Mouse (Mus musculus) neural tube, embryonic 15.5 days (tissue): ENCODE measurements around the gene C530008M17Rik. TPM values are rescaled to one million over a fixed set of nuclear protein-coding genes. Genes with fewer than 3 reads are reported as not detected.
A peak's percentile ranks its signal among the peaks of the same experiment; 100 is the strongest.
"Not testable (repeated sequence)": the region's sequence is repeated elsewhere in the genome, so short reads cannot be mapped to it uniquely, and the experiment has no call there.

Experiments
- ATAC-seq: fragments of 200-750 bp; cut with Nextera tagmentation; 2 replicates; pipeline ENCODE4 v1.8.0; 2017; ENCODE audit warnings: mild to moderate bottlenecking, moderate TSS enrichment, moderate library complexity; ENCODE audit not compliant: low FRiP score
- H3K27ac ChIP-seq: fragments of 300-500 bp; sonication (generic); replicated peaks from 2 replicates; pipeline ENCODE4 v1.5.1; 2015; ENCODE audit warnings: mild to moderate bottlenecking, inconsistent platforms
- H3K27me3 ChIP-seq: fragments of 300-500 bp; sonication (generic); replicated peaks from 2 replicates; pipeline ENCODE4 v1.6.1; 2015; ENCODE audit warnings: inconsistent platforms
- H3K36me3 ChIP-seq: fragments of 300-500 bp; sonication (generic); 2 replicates; pipeline ENCODE4 v1.6.1; 2015; ENCODE audit warnings: inconsistent platforms
- H3K4me1 ChIP-seq: fragments of 300-500 bp; sonication (generic); 2 replicates; pipeline ENCODE4 v1.6.1; 2015; ENCODE audit warnings: inconsistent platforms
- H3K4me2 ChIP-seq: fragments of 300-500 bp; sonication (generic); 2 replicates; pipeline ENCODE4 v1.6.1; 2015; ENCODE audit warnings: inconsistent platforms, mild to moderate bottlenecking, moderate library complexity
- H3K4me3 ChIP-seq: fragments of 300-500 bp; sonication (generic); replicated peaks from 2 replicates; pipeline ENCODE4 v1.5.1; 2015; ENCODE audit warnings: mild to moderate bottlenecking, inconsistent platforms
- H3K9ac ChIP-seq: fragments of 300-500 bp; sonication (generic); replicated peaks from 2 replicates; pipeline ENCODE4 v1.6.1; 2015; ENCODE audit warnings: mild to moderate bottlenecking, inconsistent platforms
- H3K9me3 ChIP-seq: fragments of 300-500 bp; sonication (generic); replicated peaks from 2 replicates; pipeline ENCODE4 v1.6.1; 2016; ENCODE audit warnings: inconsistent platforms
- WGBS: fragments of 180-500 bp; shearing (Covaris S2); methylation state at CpG from one replicate; pipeline ENCODE4 v1.1.7; 2015; ENCODE audit warnings: mixed read lengths; 5-methylcytosine and 5-hydroxymethylcytosine counted together
- polyA plus RNA-seq: library from polyadenylated mRNA; unstranded; fragments of >200 nt; fragmentation: Nextera tagmentation; extraction: Ambion mirVana; gene quantifications from 2 replicates; pipeline ENCODE4 v1.2.1, GENCODE M21; 2015

Gene C530008M17Rik
- polyA plus RNA-seq, 1 experiment from 2014 or later, result 57.1 TPM

DNA sequence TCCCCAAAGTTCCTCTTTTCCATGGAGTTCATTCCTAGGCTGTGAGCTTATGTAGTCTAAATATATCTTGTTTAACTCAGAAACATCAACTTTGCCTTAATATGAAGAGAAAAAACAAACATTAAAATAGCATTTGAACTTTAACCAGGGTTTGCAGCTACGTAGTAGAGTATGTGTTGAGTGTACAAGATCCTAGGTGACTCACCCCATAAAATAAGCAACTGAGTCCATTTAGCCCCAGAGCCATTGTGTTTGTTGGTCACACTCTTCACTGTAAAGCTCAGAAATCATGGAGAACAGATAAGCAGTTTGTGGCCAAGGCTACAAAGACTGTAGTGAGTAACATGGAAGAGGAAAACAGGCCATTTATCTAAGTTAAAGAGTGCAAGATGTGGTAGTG, 227.8 kb downstream of the C530008M17Rik start:
- Histone ChIP-seq H3K4me2 (no peak overlapping the region), H3K4me1 (no peaks in the 10 kb centered on the region), H3K9me3 (no peaks in the 10 kb centered on the region), H3K27ac (no peak overlapping the region), H3K36me3 (peaks cover 39% of the 10 kb centered on the region), H3K9ac (no peak overlapping the region), H3K4me3 (no peak overlapping the region), H3K27me3 (no peaks in the 10 kb centered on the region)
- 95% methylated on average over 1 of the region's 1 CpGs for WGBS
- no peak for ATAC-seq

DNA sequence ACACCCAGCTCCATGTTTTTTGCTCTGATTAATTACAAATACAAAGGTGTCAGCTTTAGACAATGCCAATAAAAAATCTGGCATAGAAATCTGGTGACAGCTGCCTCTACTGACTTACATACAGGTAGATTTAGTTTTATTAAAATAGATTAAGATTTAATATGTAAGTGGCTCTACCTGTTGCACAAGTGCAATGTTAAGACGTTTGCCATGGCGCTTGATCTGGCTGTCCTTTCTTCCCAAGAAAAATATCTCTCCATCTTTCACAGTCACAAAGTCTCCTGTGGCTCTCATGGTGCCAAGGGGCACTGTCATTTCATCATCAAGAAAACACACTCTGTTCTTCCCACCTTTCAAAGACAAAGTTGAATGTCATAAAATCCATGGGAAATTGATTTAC, 230.7 kb downstream of the C530008M17Rik start:
- Histone ChIP-seq H3K9ac (no peak overlapping the region), H3K27me3 (no peaks in the 10 kb centered on the region), H3K4me2 (no peak overlapping the region), H3K36me3 (peaks cover 57% of the 10 kb centered on the region), H3K4me1 (no peaks in the 10 kb centered on the region), H3K4me3 (no peak overlapping the region), H3K9me3 (no peaks in the 10 kb centered on the region), H3K27ac (no peak overlapping the region)
- no peak for ATAC-seq
- WGBS, result 96% methylated on average over 2 of the region's 2 CpGs

DNA sequence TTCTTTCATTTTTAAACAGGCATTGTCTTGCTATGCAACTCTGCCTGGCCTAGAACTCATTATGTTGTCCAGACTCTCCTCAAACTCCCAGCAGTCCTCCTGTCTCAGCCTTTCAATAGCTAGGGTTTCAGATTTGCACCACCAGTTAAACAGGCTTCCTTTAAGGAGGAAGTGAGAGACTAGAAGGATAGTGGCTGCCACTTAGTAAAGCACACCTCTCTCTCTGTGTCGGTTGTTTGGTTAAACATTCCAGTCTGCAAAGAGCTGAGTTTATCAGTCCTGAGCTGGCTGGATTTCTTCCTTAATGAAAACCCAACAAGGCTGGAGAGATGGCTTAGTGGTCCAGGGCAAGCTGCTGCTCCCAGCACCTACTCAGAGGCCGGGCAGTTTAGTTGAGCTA, 236.3 kb downstream of the C530008M17Rik start:
- Histone ChIP-seq H3K4me2 (no peak overlapping the region), H3K9me3 (no peaks in the 10 kb centered on the region), H3K9ac (no peak overlapping the region), H3K4me1 (no peaks in the 10 kb centered on the region), H3K27me3 (no peaks in the 10 kb centered on the region), H3K27ac (no peak overlapping the region), H3K4me3 (no peak overlapping the region), H3K36me3 (peaks cover 50% of the 10 kb centered on the region)
- no peak for ATAC-seq
- whole genome bisulfite sequencing, result 92% methylated on average over 2 of the region's 2 CpGs

DNA sequence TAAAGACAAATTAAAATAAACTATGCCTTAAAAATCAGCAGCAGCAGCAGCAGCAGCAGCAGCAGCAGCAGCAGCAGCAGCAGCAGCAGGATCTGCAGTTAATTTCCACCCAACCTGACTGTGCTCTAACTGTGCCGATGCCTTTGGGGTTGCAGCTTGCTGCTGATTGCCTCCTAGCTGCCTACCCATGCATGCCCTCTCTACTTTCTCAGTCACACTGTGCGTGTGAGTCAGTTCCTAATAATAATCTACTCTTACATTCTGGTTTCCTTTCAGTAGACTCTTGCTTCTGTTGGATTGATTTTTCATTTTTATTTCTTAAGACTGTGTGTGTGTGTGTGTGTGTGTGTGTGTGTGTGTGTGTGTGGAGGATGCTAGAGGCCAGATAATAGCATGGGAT, 236.8 kb downstream of the C530008M17Rik start:
- 91% methylated on average over 2 of the region's 2 CpGs for WGBS
- Histone ChIP-seq H3K4me2 (no peak overlapping the region), H3K4me3 (no peak overlapping the region), H3K9ac (no peak overlapping the region), H3K36me3 (peaks cover 50% of the 10 kb centered on the region), H3K4me1 (no peaks in the 10 kb centered on the region), H3K27ac (no peak overlapping the region), H3K27me3 (no peaks in the 10 kb centered on the region), H3K9me3 (no peaks in the 10 kb centered on the region)
- no peak for ATAC-seq

DNA sequence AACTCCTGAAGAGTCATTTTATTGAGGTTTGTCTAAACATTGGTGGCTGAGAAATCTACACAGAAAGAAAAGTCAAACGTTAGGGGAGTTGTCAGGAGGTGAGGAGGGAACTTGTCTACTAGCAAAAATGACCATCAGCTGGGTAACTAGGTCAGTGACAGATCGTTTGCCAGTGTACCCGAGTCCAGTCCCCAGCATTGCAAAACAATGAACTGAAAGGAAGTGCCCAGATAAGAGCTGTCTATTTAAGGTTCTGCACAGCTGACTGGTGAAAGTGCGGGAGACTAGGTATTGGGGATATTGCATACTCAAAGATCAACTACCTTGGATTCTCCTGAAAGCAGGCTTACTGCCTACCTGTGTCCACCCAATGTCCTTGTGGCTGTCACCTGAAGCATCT, 245.8 kb downstream of the C530008M17Rik start:
- Histone ChIP-seq H3K4me1 (peaks cover 17% of the 10 kb centered on the region), H3K9me3 (no peaks in the 10 kb centered on the region), H3K36me3 (peaks cover 8% of the 10 kb centered on the region; the same call in 1 of the 2 replicates), H3K4me3 (no peak overlapping the region), H3K4me2 (no peak overlapping the region), H3K27me3 (no peaks in the 10 kb centered on the region), H3K9ac (no peak overlapping the region), H3K27ac (no peak overlapping the region)
- ATAC-seq, result no peak
- 83% methylated on average over 4 of the region's 4 CpGs for WGBS

DNA sequence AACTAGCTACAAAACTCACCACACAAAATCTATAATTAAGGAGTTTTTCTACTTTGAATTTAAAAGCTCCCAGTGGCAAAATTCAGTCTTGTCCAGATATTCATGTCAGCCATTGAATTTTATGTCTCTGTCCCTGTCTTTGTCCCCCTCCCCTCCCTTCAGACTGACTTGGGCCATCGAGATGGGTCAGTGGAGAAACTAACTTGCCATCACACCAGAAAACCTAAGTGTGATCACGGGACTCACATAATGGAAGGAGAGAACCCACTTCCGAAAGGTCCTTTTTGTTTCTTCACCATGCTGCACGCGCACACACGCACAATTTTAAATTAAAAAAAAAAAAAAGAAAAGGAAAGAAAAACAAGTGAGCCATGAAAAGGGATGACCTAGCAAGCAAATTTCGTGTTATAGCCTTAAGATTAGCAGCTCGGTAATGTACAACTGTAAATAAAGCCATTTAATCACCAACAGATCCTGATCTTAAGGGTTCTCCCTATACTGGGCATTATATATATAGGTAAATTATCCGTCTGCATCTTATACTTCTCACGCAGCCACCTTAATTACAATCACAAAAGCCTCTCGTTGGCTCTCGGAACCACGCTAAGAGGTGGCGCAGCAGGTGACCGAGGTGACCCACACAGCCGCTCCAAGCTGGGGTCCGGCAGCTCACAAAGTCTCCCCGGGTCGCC, 248.5 kb downstream of the C530008M17Rik start:
- ATAC-seq, result peak; percentile 70
- WGBS, result under 1% methylated on average over 19 of the region's 19 CpGs
- Histone ChIP-seq H3K36me3 (0 out of 2 replicates have a peak, but pooled peaks cover 3% of the 10 kb centered on the region), H3K4me1 (peaks cover 17% of the 10 kb centered on the region), H3K9me3 (no peaks in the 10 kb centered on the region), H3K4me2 (peak overlapping the region; percentile 86), H3K4me3 (peak overlapping the region; percentile 78), H3K27me3 (no peaks in the 10 kb centered on the region), H3K27ac (peak overlapping the region; percentile 92), H3K9ac (peak overlapping the region; percentile 78)

DNA sequence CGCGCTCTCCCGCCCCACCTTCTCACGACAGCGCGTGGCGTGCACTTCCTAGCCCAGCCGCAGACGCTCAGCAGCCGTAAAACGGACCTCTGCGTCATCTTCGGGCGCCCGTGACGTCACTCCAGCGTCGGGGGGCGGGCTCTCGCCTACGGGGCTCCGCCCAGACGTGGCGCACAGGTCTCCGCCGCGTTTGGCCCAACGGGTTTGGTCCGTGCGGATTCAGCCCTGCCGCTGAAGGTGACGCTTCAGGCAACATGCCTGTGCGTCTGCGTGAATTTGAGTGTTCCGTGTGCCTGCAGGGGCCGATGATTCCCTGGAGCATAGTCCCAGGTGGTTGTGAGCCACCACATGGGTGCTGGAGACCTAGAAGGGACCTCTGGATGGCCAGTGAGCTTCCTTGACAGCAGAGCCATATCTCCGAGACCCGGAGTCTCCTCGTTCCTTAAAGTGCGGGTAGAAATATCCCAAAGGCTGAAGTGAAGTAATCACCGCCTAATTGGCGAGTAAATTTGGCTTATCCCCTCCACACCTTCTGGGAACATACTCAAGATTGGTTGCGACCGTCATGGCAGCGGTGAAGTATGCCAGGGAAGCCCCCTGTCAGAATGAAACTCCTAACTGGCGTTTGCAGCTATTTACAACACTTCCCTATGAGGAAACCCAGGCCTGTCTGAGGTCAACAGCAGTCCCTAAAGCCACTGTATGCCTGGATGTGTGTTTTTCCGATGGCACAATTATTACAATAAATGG, 249.3 kb downstream of the C530008M17Rik start, which contains the start of gene Aasdh:
Gene Aasdh (minus strand): TSS at position 110 of the 750 bp plus-strand sequence.
- under 1% methylated on average over 47 of the region's 47 CpGs for WGBS
- Histone ChIP-seq H3K27ac (peak within 1 kb of the TSS; percentile 92), H3K4me1 (peaks cover 17% of the 10 kb centered on the region), H3K9ac (peak within 1 kb of the TSS; percentile 78), H3K4me2 (peak within 1 kb of the TSS; percentile 86), H3K27me3 (no peaks in the 10 kb centered on the region), H3K9me3 (no peaks in the 10 kb centered on the region), H3K36me3 (0 out of 2 replicates have a peak, but pooled peaks cover 3% of the 10 kb centered on the region), H3K4me3 (peak within 1 kb of the TSS; percentile 78)
- ATAC-seq, result peak; percentile 98

DNA sequence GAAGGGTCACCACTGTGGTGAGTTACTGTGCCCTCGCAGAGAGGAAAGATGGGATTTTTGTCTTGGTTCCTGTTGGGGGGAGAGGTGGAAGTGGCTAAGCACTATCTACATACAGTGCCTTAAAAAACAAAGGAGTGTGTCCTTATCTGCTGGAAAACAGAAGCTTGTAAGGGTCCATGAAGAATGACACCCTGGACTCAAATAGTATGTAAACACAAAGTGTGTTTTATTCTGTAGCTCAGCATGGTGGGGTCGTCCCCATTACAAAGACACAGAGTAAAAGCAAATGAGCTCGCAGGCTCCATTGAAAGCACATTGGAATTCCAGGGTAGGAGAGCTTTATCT, 249.8 kb downstream of the C530008M17Rik start:
- no peak for ATAC-seq
- WGBS, result 32% methylated on average over 3 of the region's 3 CpGs
- Histone ChIP-seq H3K4me3 (peak overlapping the region; percentile 78), H3K36me3 (0 out of 2 replicates have a peak, but pooled peaks cover 2% of the 10 kb centered on the region), H3K27ac (peak overlapping the region; percentile 92), H3K9ac (peak overlapping the region; percentile 78), H3K27me3 (no peaks in the 10 kb centered on the region), H3K4me1 (peaks cover 17% of the 10 kb centered on the region), H3K9me3 (no peaks in the 10 kb centered on the region), H3K4me2 (peak overlapping the region; percentile 86)

DNA sequence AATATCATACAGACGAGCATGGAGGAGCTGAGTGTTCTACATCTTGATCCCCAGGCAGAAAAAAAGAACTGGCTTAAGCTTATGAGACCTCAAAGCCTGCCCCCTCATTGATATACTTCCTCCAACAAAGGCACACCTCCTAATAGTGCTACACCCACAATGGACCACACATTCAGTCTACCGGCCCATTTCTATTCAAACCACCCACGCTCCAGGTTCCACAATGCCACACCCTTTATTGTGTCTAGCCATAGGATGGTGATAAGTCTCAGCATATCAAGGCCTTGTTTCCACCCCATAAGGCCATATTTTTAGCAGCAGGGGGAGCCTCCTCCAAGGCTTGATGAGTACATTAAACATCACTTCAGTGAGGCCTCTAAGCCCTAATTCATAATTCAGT, 254.5 kb downstream of the C530008M17Rik start:
- Histone ChIP-seq H3K4me2 (no peak overlapping the region), H3K27ac (no peak overlapping the region), H3K4me1 (peaks cover 8% of the 10 kb centered on the region), H3K4me3 (no peak overlapping the region), H3K9ac (no peak overlapping the region), H3K9me3 (no peaks in the 10 kb centered on the region), H3K36me3 (peaks cover 10% of the 10 kb centered on the region), H3K27me3 (no peaks in the 10 kb centered on the region)
- no peak for ATAC-seq
- 76% methylated on average over 3 of the region's 3 CpGs for WGBS

DNA sequence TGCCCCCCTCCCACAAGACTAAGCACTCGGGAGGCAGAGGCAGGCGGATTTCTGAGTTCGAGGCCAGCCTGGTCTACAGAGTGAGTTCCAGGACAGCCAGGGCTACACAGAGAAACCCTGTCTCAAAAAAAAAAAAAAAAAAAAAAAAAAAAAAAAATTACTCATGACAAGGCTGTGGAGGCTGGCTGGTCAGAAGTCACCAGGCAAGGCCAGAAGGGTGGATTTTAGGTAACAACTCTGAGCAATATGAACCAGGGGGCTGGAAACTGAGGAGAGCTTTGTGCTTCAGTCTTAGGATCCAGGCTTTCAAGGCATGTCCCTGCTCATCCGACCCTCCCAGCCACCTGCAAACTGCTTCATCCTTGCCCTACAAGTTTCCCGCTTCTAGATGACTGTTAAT, 256.2 kb downstream of the C530008M17Rik start:
- not testable (repeated sequence) for H3K9me3 ChIP-seq, H3K4me2 ChIP-seq, ATAC-seq, H3K27ac ChIP-seq, H3K9ac ChIP-seq, H3K27me3 ChIP-seq, H3K4me1 ChIP-seq, H3K4me3 ChIP-seq
- peaks cover 10% of the 10 kb centered on the region for H3K36me3 ChIP-seq
- WGBS, result 89% methylated on average over 5 of the region's 5 CpGs

DNA sequence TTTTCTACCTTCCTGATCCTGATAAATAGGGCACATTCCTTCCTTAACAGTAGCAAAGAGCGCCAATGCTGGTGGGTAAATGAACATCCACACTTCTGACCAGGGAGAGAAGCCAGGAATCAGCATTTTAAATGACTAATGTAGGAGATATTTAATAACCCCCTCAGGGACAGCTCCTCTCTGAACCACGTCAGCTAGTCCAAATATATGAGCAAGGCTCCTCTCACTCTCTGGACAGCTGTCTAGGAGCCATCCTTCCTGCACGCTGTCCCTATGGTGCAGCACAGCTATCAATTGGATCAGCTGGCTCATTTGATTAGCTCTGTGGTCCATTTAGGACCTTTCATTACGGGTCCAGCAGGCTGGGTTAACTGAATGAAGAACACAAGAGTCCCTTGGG, 266.5 kb downstream of the C530008M17Rik start:
- no peaks in the 10 kb centered on the region for H3K27me3 ChIP-seq
- no peak overlapping the region for H3K4me3 ChIP-seq
- peaks cover 44% of the 10 kb centered on the region for H3K36me3 ChIP-seq
- no peak overlapping the region for H3K9ac ChIP-seq
- H3K4me1 ChIP-seq, result no peaks in the 10 kb centered on the region
- no peaks in the 10 kb centered on the region for H3K9me3 ChIP-seq
- no peak overlapping the region for H3K27ac ChIP-seq
- ATAC-seq, result no peak
- 72% methylated on average over 4 of the region's 4 CpGs for WGBS
- H3K4me2 ChIP-seq, result no peak overlapping the region
